Mouse (Mus musculus): ENCODE measurements at regions not wholly inside any gene's neighbourhood (a gene's known extent, or its start where the extent isn't known, plus 50 kb on each side); places are given as distances from the start of the nearest gene placed in this dataset.

DNA sequence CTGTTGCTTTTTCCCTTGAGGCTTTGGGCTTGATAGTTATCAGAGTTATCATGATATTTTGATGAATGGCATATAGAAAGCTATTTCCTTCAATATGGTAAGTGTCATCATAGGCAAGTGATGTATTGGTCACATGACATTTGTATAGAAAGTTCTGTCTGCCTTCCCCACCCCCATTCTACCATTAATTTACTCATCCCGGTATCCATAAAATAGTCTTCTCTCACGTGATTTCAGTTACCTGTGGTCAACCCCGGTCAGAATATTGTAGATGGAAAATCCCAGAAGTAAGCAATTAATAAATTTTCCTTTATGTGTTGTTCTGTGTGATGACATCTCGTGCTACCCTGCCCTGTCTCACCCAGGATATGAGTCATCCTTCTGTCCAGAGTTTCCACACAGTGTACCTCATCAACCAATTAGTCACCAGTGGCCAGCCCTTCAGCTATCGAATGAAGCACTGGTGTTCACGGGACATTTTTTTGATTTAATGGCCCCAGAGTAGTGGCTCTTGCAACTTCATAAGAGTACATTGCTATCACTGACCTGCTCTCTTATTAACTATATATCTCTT lies 127.1 kb upstream of the Twist2 start:
- WGBS: 90% methylated on average over 6 of the region's 6 CpGs

DNA sequence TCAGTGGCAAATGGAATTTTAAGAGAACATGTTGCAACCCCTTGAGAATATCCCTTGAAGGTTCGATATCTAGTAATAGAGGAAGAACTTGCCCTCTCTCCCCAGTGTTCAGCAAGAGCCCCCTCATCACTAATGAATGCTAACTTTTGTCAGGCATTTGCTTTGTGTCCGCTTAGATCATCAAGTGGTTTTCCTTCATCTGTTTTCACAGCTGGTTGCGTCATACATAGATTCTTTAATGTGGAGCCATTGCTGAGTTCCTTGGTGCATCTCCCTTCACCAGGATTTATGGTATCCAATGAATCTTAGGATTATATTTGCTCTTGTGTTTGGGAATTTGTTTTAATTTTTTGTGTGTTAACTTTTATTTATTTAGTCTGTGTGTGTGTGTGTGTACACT lies 124.2 kb upstream of the Twist2 start:
- no peak for TF ChIP-seq CTCF (IDR thresholded peaks at IDR 0.05; ENCODE audit: low read depth)
- Histone ChIP-seq H3K4me3 (ENCODE audit: low read depth, low read length) (no peak overlapping the region), H3K27me3 (ENCODE audit: insufficient read depth, low read length) (no peaks in the 10 kb centered on the region), H3K4me1 (ENCODE audit: insufficient read depth) (no peaks in the 10 kb centered on the region), H3K36me3 (ENCODE audit: insufficient read depth) (no peaks in the 10 kb centered on the region), H3K9me3 (ENCODE audit: low read length) (no peaks in the 10 kb centered on the region), H3K27ac (ENCODE audit: low read depth, low read length) (no peak overlapping the region), H3K4me2 (ENCODE audit: low read depth) (no peak overlapping the region), H3K9ac (no peak overlapping the region)
- ATAC-seq (no peak), DNase-seq (no peak)
- 65% methylated on average over 3 of the region's 3 CpGs for WGBS

More for the DNA sequence above, 127.1 kb upstream of the Twist2 start:
- ATAC-seq (no peak), DNase-seq (no peak)
- H3K4me3 ChIP-seq (ENCODE audit: low read depth, low read length): no peak overlapping the region
- no peaks in the 10 kb centered on the region for H3K9me3 ChIP-seq (ENCODE audit: low read length)
- H3K36me3 ChIP-seq (ENCODE audit: insufficient read depth): no peaks in the 10 kb centered on the region
- H3K27me3 ChIP-seq (ENCODE audit: insufficient read depth, low read length): no peaks in the 10 kb centered on the region
- no peak overlapping the region for H3K27ac ChIP-seq (ENCODE audit: low read depth, low read length)
- no peak for TF ChIP-seq CTCF (IDR thresholded peaks at IDR 0.05; ENCODE audit: low read depth)
- no peak overlapping the region for H3K4me2 ChIP-seq (ENCODE audit: low read depth)
- no peak overlapping the region for H3K9ac ChIP-seq
- no peaks in the 10 kb centered on the region for H3K4me1 ChIP-seq (ENCODE audit: insufficient read depth)

DNA sequence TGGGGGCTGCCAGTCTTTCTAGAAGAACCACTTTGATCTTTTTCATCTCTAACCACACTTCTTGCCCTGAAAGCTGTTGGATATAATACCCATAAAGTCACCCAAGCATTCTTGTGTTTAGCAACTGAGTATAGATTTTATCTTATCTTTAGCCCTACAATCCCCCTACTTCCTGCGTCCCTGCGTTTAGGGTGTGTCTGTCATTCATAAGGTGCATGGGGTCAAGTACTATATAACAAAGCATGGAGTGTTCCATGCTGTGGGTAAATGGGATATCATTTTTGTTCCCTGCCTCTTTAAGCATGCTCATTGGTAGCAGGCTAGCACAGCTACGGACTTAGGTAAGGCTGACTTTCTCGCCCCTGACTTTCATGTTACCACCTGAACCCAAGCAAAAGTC lies 122.5 kb upstream of the Twist2 start:
- no peak overlapping the region for H3K27ac ChIP-seq (ENCODE audit: low read depth, low read length)
- 78% methylated on average over 4 of the region's 4 CpGs for WGBS
- H3K36me3 ChIP-seq (ENCODE audit: insufficient read depth): no peaks in the 10 kb centered on the region
- no peaks in the 10 kb centered on the region for H3K27me3 ChIP-seq (ENCODE audit: insufficient read depth, low read length)
- H3K4me2 ChIP-seq (ENCODE audit: low read depth): no peak overlapping the region
- no peak overlapping the region for H3K4me3 ChIP-seq (ENCODE audit: low read depth, low read length)
- ATAC-seq (no peak), DNase-seq (no peak)
- H3K9me3 ChIP-seq (ENCODE audit: low read length): no peaks in the 10 kb centered on the region
- H3K4me1 ChIP-seq (ENCODE audit: insufficient read depth): no peaks in the 10 kb centered on the region
- no peak for TF ChIP-seq CTCF (IDR thresholded peaks at IDR 0.05; ENCODE audit: low read depth)
- H3K9ac ChIP-seq: no peak overlapping the region

DNA sequence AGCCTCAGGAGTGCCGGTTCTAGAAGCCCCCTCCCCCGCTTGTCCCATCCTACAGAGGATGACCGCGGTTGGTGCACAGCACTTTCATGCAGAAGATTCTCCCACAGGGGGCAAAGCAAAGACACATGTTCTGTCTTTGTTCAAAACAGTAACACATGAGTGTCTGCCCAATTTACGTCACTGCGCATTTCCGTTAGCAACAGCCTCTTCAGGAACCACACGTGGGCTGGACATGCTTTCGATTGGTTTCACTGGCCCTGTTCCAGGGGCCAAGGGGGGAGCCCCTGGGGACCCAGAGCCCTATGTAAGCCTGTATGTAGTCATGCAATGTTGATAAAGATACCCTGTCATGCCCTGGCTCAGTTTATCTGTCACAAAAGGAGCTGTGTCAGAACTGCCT lies 116.2 kb upstream of the Twist2 start:
- DNase-seq: no peak
- Histone ChIP-seq H3K36me3 (ENCODE audit: insufficient read depth) (no peaks in the 10 kb centered on the region), H3K9me3 (ENCODE audit: low read length) (no peaks in the 10 kb centered on the region), H3K9ac (no peak overlapping the region), H3K4me3 (ENCODE audit: low read depth, low read length) (no peak overlapping the region), H3K27ac (ENCODE audit: low read depth, low read length) (no peak overlapping the region), H3K4me1 (ENCODE audit: insufficient read depth) (no peaks in the 10 kb centered on the region), H3K4me2 (ENCODE audit: low read depth) (no peak overlapping the region), H3K27me3 (ENCODE audit: insufficient read depth, low read length) (no peaks in the 10 kb centered on the region)
- ATAC-seq: no peak
- 68% methylated on average over 9 of the region's 9 CpGs for WGBS
- no peak for TF ChIP-seq CTCF (IDR thresholded peaks at IDR 0.05; ENCODE audit: low read depth)

DNA sequence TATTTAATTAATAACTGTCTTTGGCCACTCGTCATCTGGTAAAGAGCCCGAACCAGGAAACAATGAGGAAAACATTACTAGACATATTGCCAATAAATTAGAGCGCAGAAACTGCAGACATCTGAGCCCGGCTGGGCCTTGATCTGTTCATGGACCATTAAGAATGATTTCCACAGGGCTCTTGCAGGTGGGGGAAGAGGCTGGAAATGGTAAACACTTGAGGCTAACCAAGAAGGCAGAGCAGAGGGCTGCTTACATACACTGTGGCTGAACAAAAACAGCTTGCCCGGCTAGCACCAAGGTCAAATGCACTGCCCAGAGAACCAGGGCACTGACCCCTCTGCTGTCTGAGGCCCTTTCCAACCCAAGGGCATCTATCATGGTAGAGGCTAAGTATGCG lies 115.5 kb upstream of the Twist2 start:
- no peaks in the 10 kb centered on the region for H3K36me3 ChIP-seq (ENCODE audit: insufficient read depth)
- H3K4me3 ChIP-seq (ENCODE audit: low read depth, low read length): no peak overlapping the region
- no peak overlapping the region for H3K27ac ChIP-seq (ENCODE audit: low read depth, low read length)
- H3K9ac ChIP-seq: no peak overlapping the region
- WGBS: 79% methylated on average over 6 of the region's 6 CpGs
- DNase-seq (no peak), ATAC-seq (no peak)
- H3K4me2 ChIP-seq (ENCODE audit: low read depth): no peak overlapping the region
- no peaks in the 10 kb centered on the region for H3K27me3 ChIP-seq (ENCODE audit: insufficient read depth, low read length)
- no peaks in the 10 kb centered on the region for H3K4me1 ChIP-seq (ENCODE audit: insufficient read depth)
- no peaks in the 10 kb centered on the region for H3K9me3 ChIP-seq (ENCODE audit: low read length)
- no peak for TF ChIP-seq CTCF (IDR thresholded peaks at IDR 0.05; ENCODE audit: low read depth)

DNA sequence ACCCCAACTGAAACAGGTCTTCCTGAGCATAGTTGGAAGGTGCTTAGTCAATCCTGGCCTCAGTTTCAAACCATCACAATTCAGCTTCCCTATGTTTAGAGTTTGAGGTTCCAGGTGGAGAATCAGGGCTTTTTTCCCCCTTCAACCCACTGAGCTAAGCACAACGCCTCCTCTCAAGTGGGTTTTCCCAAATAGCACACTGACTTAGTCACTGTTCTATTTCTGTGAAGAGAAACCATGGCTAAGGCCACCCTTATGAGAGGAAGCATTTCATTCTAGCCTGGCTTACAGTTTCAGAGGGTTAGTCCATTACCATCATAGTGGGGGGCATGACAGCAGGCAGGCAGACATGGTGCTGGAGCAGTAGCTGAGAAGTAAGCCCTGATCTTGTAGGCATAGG lies 109.7 kb upstream of the Twist2 start:
- Histone ChIP-seq H3K36me3 (ENCODE audit: insufficient read depth) (no peaks in the 10 kb centered on the region), H3K27ac (ENCODE audit: low read depth, low read length) (no peak overlapping the region), H3K9me3 (ENCODE audit: low read length) (no peaks in the 10 kb centered on the region), H3K27me3 (ENCODE audit: insufficient read depth, low read length) (no peaks in the 10 kb centered on the region), H3K9ac (no peak overlapping the region), H3K4me3 (ENCODE audit: low read depth, low read length) (no peak overlapping the region), H3K4me1 (ENCODE audit: insufficient read depth) (no peaks in the 10 kb centered on the region), H3K4me2 (ENCODE audit: low read depth) (no peak overlapping the region)
- DNase-seq (no peak), ATAC-seq (no peak)
- WGBS: 86% methylated on average over 1 of the region's 1 CpGs
- no peak for TF ChIP-seq CTCF (IDR thresholded peaks at IDR 0.05; ENCODE audit: low read depth)

DNA sequence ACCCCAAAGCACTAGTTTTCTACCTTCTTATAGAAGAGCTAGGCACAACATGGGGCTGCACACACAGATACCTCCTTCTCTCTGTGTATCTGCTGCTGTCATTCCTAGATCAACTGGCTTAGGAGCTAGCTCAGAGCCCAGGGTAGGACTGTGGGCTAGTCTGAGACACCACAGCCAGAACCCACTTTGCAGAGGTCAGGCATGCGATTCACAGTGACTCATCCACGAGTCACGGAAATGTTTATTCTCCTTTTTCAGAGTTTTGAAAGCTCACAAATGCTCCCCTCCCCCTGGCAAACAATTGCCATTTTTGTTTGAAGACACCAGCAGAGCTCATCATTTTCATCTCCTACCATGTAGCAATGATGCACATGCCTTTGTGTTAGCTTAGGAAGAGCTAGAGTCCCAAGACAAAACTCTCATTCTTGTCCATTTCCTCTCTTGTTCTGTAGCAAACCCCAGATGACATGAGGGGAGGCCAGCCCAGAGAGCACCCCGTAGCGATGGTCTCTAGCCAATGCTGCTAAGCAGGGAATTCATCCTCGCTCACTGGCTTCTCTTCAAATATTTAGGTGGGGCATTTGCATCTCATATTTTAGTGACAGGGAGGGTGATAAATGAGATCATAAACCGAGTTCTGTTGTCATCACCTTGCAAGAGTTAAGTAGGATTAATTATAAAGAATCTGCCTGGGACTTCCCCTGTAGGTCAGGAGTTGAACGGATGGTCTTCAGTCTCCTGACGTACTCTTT lies 108.4 kb upstream of the Twist2 start:
- no peak for TF ChIP-seq CTCF (IDR thresholded peaks at IDR 0.05; ENCODE audit: low read depth)
- Histone ChIP-seq H3K36me3 (ENCODE audit: insufficient read depth) (no peaks in the 10 kb centered on the region), H3K9me3 (ENCODE audit: low read length) (no peaks in the 10 kb centered on the region), H3K27me3 (ENCODE audit: insufficient read depth, low read length) (no peaks in the 10 kb centered on the region), H3K4me3 (ENCODE audit: low read depth, low read length) (no peak overlapping the region), H3K9ac (no peak overlapping the region), H3K27ac (ENCODE audit: low read depth, low read length) (no peak overlapping the region), H3K4me1 (ENCODE audit: insufficient read depth) (no peaks in the 10 kb centered on the region), H3K4me2 (ENCODE audit: low read depth) (no peak overlapping the region)
- 88% methylated on average over 9 of the region's 9 CpGs for WGBS
- DNase-seq (no peak), ATAC-seq (no peak)

Data from forebrain, postnatal 0 days (tissue).